Mouse (Mus musculus) liver, embryonic 13.5 days (tissue): ENCODE data around the gene Perm1. TPM values are rescaled to one million over a fixed set of nuclear protein-coding genes. Genes with fewer than 3 reads are reported as not detected.
A peak's percentile ranks its signal among the peaks of the same experiment; 100 is the strongest.

Source experiments
- ATAC-seq: fragments of 200-750 bp; cut with Nextera tagmentation; 2 replicates; pipeline ENCODE4 v1.8.0; 2017; ENCODE audit warnings: low read depth, mild to moderate bottlenecking, moderate number of reproducible peaks, moderate library complexity
- DNase-seq: peaks from one replicate; pipeline ENCODE4 v3.0.0; 2022
- H3K27ac ChIP-seq: fragments of 300-500 bp; sonication (generic); 2 replicates; pipeline ENCODE4 v1.5.1; 2015; ENCODE audit warnings: moderate library complexity, mild to moderate bottlenecking, inconsistent platforms
- H3K27me3 ChIP-seq: fragments of 300-500 bp; sonication (generic); 2 replicates; pipeline ENCODE4 v1.6.1; 2015; ENCODE audit warnings: mild to moderate bottlenecking, inconsistent platforms
- H3K36me3 ChIP-seq: fragments of 300-500 bp; sonication (generic); 2 replicates; pipeline ENCODE4 v1.6.1; 2015; ENCODE audit warnings: mild to moderate bottlenecking, inconsistent platforms
- H3K4me1 ChIP-seq: fragments of 300-500 bp; sonication (generic); replicated peaks from 2 replicates; pipeline ENCODE4 v1.6.1; 2015; ENCODE audit warnings: inconsistent platforms
- H3K4me2 ChIP-seq: fragments of 300-500 bp; sonication (generic); 2 replicates; pipeline ENCODE4 v1.6.1; 2015; ENCODE audit warnings: inconsistent platforms, mild to moderate bottlenecking, moderate library complexity
- H3K4me3 ChIP-seq: fragments of 300-500 bp; sonication (generic); replicated peaks from 2 replicates; pipeline ENCODE4 v1.5.1; 2015; ENCODE audit warnings: mild to moderate bottlenecking, inconsistent platforms
- H3K9ac ChIP-seq: fragments of 300-500 bp; sonication (generic); 2 replicates; pipeline ENCODE4 v1.6.1; 2015; ENCODE audit warnings: mild to moderate bottlenecking, inconsistent platforms
- H3K9me3 ChIP-seq: fragments of 300-500 bp; sonication (generic); replicated peaks from 2 replicates; pipeline ENCODE4 v1.6.1; 2016; ENCODE audit warnings: inconsistent platforms
- WGBS: fragments of 180-500 bp; shearing (Covaris S2); methylation state at CpG from one replicate; pipeline ENCODE4 v1.1.7; 2015; ENCODE audit not compliant: insufficient replicate concordance; 5-methylcytosine and 5-hydroxymethylcytosine counted together
- microRNA-seq: library from miRNA; unstranded; fragments of <30 nt; microRNA quantifications from one replicate; pipeline ENCODE4, GENCODE M21; 2016
- polyA plus RNA-seq: library from polyadenylated mRNA; unstranded; fragments of >200 nt; fragmentation: Nextera tagmentation; extraction: Ambion mirVana; gene quantifications from 2 replicates; pipeline ENCODE4 v1.2.1, GENCODE M21; 2015

The Perm1 gene
- polyA plus RNA-seq, 1 experiment from 2014 or later = not detected

GRCm38 (mm10) chr4:156251081-156251480, 35.4 kb downstream of the Perm1 start:
- H3K9me3 ChIP-seq = no peaks in the 10 kb centered on the region
- H3K27ac ChIP-seq = peak overlapping the region; percentile 98
- H3K27me3 ChIP-seq = peaks cover 16% of the 10 kb centered on the region
- 76% methylated on average over 8 of the region's 8 CpGs for WGBS
- peaks cover 84% of the 10 kb centered on the region for H3K4me1 ChIP-seq
- no peak for DNase-seq
- peak overlapping the region; percentile 79 for H3K9ac ChIP-seq
- H3K36me3 ChIP-seq = peaks cover 59% of the 10 kb centered on the region
- H3K4me2 ChIP-seq = peak overlapping the region; percentile 71
- H3K4me3 ChIP-seq = peak overlapping the region; percentile 46
- ATAC-seq = no peak

DNA sequence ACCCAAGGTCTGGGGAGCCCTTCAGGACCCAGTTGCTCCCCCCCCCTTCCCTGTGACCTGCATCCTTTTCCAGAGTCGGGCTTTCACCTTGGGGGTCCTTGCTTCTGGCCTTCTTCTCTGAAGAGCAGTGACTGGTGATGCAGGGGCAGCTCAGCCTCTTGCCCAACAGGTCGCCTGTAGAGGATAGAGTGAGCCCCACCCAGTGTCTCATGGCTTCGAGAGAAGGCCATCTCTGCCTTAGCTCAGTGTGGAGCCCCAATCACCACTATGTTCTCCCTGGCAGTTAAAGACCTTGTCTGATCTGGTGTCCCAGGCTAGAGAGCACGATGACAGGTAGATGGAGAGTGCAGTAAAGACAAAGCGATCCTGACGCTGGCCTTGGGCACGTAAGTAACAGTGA, 36.5 kb downstream of the Perm1 start:
- H3K27ac ChIP-seq = peak overlapping the region; percentile 98
- ATAC-seq = peak; percentile 57
- H3K4me1 ChIP-seq = peaks cover 75% of the 10 kb centered on the region
- peak overlapping the region; percentile 46 for H3K4me3 ChIP-seq
- DNase-seq = peak; percentile 38
- WGBS = 15% methylated on average over 6 of the region's 7 CpGs
- peaks cover 49% of the 10 kb centered on the region for H3K36me3 ChIP-seq
- H3K9me3 ChIP-seq = no peaks in the 10 kb centered on the region
- H3K4me2 ChIP-seq = peak overlapping the region; percentile 71
- peak overlapping the region; percentile 79 for H3K9ac ChIP-seq
- peaks cover 16% of the 10 kb centered on the region for H3K27me3 ChIP-seq

DNA sequence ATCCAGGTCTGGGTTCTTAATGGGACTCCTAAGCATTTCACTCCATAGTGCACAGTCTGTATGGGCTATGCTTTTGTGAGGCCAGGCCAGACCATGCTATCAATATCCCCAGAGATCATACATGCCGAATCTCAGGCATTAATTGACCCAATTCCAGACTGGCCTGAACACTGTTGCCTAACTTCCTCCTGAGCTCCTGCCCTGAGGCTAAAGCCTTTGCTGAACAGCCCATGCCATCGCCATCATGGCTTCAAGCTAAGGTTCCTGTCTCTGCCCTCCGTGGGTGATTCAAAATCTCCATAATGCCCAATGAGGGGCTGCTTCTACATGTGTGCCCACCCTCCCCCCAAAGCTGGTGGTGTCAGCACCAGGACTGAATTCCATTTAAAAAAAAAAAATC, 37.0 kb downstream of the Perm1 start:
- peaks cover 44% of the 10 kb centered on the region for H3K36me3 ChIP-seq
- peaks cover 16% of the 10 kb centered on the region for H3K27me3 ChIP-seq
- no peaks in the 10 kb centered on the region for H3K9me3 ChIP-seq
- WGBS = 23% methylated on average over 3 of the region's 3 CpGs
- H3K9ac ChIP-seq = peak overlapping the region; percentile 79
- peak overlapping the region; percentile 46 for H3K4me3 ChIP-seq
- H3K4me1 ChIP-seq = peaks cover 70% of the 10 kb centered on the region
- ATAC-seq = peak; percentile 6
- no peak for DNase-seq
- peak overlapping the region; percentile 71 for H3K4me2 ChIP-seq
- H3K27ac ChIP-seq = peak overlapping the region; percentile 98

DNA sequence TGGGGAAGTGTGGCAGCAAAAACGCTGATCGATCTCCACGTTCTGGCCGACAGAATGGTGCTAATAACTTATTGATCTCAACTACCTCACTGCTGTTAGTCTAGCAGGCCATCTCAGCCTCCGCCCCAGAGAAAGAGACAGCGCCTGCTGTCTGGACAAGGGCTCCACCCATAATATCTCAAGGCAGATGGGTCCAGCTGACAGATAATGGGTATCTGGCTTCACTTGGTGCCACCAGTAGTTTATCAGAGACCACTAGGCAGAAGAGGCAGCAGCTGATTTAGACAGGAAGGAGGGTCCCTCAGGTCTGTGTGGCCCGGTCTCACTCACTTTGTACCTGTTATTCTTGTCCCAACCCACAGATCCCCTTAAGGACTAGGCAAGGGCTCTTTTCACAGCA, 37.4 kb downstream of the Perm1 start:
- ATAC-seq = peak; percentile 88
- H3K9me3 ChIP-seq = no peaks in the 10 kb centered on the region
- H3K4me2 ChIP-seq = peak overlapping the region; percentile 71
- H3K27me3 ChIP-seq = peaks cover 16% of the 10 kb centered on the region
- H3K36me3 ChIP-seq = peaks cover 40% of the 10 kb centered on the region
- 5% methylated on average over 7 of the region's 7 CpGs for WGBS
- peak overlapping the region; percentile 79 for H3K9ac ChIP-seq
- DNase-seq = peak; percentile 87
- peaks cover 66% of the 10 kb centered on the region for H3K4me1 ChIP-seq
- peak overlapping the region; percentile 98 for H3K27ac ChIP-seq
- peak overlapping the region; percentile 46 for H3K4me3 ChIP-seq

GRCm38 (mm10) chr4:156254361-156255077, 38.9 kb downstream of the Perm1 start:
- Histone ChIP-seq H3K4me1 (peaks cover 53% of the 10 kb centered on the region), H3K27ac (peak overlapping the region; percentile 97), H3K4me2 (peak overlapping the region; percentile 88), H3K4me3 (peak overlapping the region; percentile 64), H3K27me3 (peaks cover 16% of the 10 kb centered on the region), H3K36me3 (peaks cover 25% of the 10 kb centered on the region), H3K9ac (peak overlapping the region; percentile 90), H3K9me3 (no peaks in the 10 kb centered on the region)
- DNase-seq (peak; percentile 61), ATAC-seq (peak; percentile 58)
- 2% methylated on average over 28 of the region's 30 CpGs for WGBS

GRCm38 (mm10) chr4:156255078-156255839, 39.6 kb downstream of the Perm1 start, which contains the start of gene Samd11:
TSS of gene Samd11 (minus strand) at chr4:156255657.
- ATAC-seq (peak; percentile 32), DNase-seq (peak; percentile 39)
- peak within 1 kb of the TSS; percentile 97 for H3K27ac ChIP-seq
- peaks cover 18% of the 10 kb centered on the region for H3K36me3 ChIP-seq
- 6% methylated on average over 26 of the region's 26 CpGs for WGBS
- no peaks in the 10 kb centered on the region for H3K9me3 ChIP-seq
- peak within 1 kb of the TSS; percentile 64 for H3K4me3 ChIP-seq
- H3K27me3 ChIP-seq = peaks cover 16% of the 10 kb centered on the region
- H3K4me1 ChIP-seq = peaks cover 45% of the 10 kb centered on the region
- H3K4me2 ChIP-seq = peak within 1 kb of the TSS; percentile 88
- peak within 1 kb of the TSS; percentile 90 for H3K9ac ChIP-seq

Small RNAs within 50 kb of the gene (microRNA-seq; reads per million reads assigned to microRNA genes)
- gene Mir7658 = 4.4 reads per million, percentile 10 among the genes with 10 or more reads in this experiment

Other genes with a start within 250 kb of the Perm1 start
- 5.5 and 6.2 TPM in 2 replicates for gene B3galt6, start 223.2 kb upstream of the Perm1 start, polyA plus RNA-seq
- 88.2 and 91.6 TPM in 2 replicates for gene Sdf4, start 223.0 kb upstream of the Perm1 start, polyA plus RNA-seq
- 0.09 and 0.20 TPM in 2 replicates for gene Tnfrsf4, start 202.0 kb upstream of the Perm1 start, polyA plus RNA-seq
- 0.60 and 0.65 TPM in 2 replicates for gene Tnfrsf18, start 189.7 kb upstream of the Perm1 start, polyA plus RNA-seq
- 0.12 and 0.20 TPM in 2 replicates for gene Ttll10, start 156.5 kb upstream of the Perm1 start, polyA plus RNA-seq
- 11.8 and 13.8 TPM in 2 replicates for gene 9430015G10Rik, start 105.9 kb upstream of the Perm1 start, polyA plus RNA-seq
- 0.05 and 0.06 TPM in 2 replicates for gene Rnf223, start 85.4 kb upstream of the Perm1 start, polyA plus RNA-seq
- gene Agrn, start 18.4 kb upstream of the Perm1 start, polyA plus RNA-seq = 8.5 and 8.7 TPM in 2 replicates
- 5.5 and 5.9 TPM in 2 replicates for gene Isg15, start 15.1 kb upstream of the Perm1 start, polyA plus RNA-seq
- 0.89 and 1.0 TPM in 2 replicates for gene AW011738, start 12.6 kb upstream of the Perm1 start, polyA plus RNA-seq
- gene Plekhn1, start 19.0 kb downstream of the Perm1 start, polyA plus RNA-seq = 4.0 and 4.1 TPM in 2 replicates
- 69.0 and 73.9 TPM in 2 replicates for gene Noc2l, start 20.1 kb downstream of the Perm1 start, polyA plus RNA-seq
- gene Samd11, start 39.8 kb downstream of the Perm1 start, polyA plus RNA-seq = 25.7 and 27.9 TPM in 2 replicates
- not detected in 2 replicates for gene Vmn2r-ps159, start 115.2 kb downstream of the Perm1 start, polyA plus RNA-seq